Mouse (Mus musculus): ENCODE data around the gene Enox1.

Gene Enox1

DNA sequence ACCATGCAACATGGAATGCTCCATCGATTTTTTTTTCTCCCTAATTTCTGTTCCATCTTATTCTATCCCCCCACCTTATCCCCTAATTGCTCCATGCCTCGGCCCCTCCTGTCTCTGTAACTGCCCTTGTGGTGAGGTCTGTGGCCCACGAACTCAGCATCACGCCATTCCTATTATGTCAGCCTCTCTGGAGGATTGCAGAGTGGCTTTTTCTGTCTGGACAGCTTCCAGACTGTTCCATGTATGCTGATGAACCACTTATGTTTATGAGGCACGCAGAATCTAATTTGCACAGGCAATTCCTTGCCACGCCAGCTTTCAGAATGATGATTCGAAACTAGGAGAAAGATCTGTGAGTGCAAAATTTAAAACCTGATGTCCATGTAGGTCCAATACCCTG is 521.4 kb downstream of the Enox1 start:
- H3K4me3 ChIP-seq (replicated peaks; ENCODE audit: low read length): no peak overlapping the region
- no peaks in the 10 kb centered on the region for H3K9me3 ChIP-seq (ENCODE audit: low read length)
- peaks cover 14% of the 10 kb centered on the region; the same call in 1 of the 2 replicates for H3K4me1 ChIP-seq (replicated peaks; ENCODE audit: low read depth, low read length)
- no peaks in the 10 kb centered on the region for H3K27me3 ChIP-seq (ENCODE audit: insufficient read depth, low read length)
- H3K36me3 ChIP-seq (ENCODE audit: insufficient read depth, low read length): peaks cover 96% of the 10 kb centered on the region
- TF ChIP-seq CTCF (conservative IDR thresholded peaks at IDR 0.05; ENCODE audit: low read length) (no peak), NANOG (IDR thresholded peaks at IDR 0.05; ENCODE audit: borderline replicate concordance, low read length) (no peak), POU5F1 (IDR thresholded peaks at IDR 0.05; ENCODE audit: borderline replicate concordance, low read length) (no peak)

DNA sequence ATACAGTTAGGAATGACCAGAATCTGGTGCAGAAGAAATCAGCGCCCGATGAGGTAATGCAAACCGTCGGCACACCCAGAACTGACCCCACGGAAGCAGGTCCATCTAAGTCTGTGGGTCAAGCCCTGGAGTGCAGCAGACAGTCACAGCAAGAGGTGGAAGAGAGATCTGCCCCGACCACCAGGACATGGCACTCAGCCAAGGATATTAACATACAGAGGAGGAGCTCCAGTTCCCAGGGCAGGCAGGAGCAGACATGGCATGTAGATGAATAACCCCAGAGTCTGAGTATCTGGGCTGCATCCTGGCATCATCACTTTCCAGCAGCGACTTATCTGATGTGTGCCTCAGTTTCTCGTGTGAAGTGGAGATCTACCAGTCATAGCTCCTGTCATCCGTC is 523.3 kb downstream of the Enox1 start:
- no peak overlapping the region for H3K4me3 ChIP-seq (replicated peaks; ENCODE audit: low read length)
- H3K27me3 ChIP-seq (ENCODE audit: insufficient read depth, low read length): no peaks in the 10 kb centered on the region
- peaks cover 96% of the 10 kb centered on the region for H3K36me3 ChIP-seq (ENCODE audit: insufficient read depth, low read length)
- peaks cover 12% of the 10 kb centered on the region; the same call in 1 of the 2 replicates for H3K4me1 ChIP-seq (replicated peaks; ENCODE audit: low read depth, low read length)
- no peak for TF ChIP-seq NANOG (IDR thresholded peaks at IDR 0.05; ENCODE audit: borderline replicate concordance, low read length)
- no peak for TF ChIP-seq POU5F1 (IDR thresholded peaks at IDR 0.05; ENCODE audit: borderline replicate concordance, low read length)
- no peak for TF ChIP-seq CTCF (conservative IDR thresholded peaks at IDR 0.05; ENCODE audit: low read length)
- H3K9me3 ChIP-seq (ENCODE audit: low read length): no peaks in the 10 kb centered on the region

DNA sequence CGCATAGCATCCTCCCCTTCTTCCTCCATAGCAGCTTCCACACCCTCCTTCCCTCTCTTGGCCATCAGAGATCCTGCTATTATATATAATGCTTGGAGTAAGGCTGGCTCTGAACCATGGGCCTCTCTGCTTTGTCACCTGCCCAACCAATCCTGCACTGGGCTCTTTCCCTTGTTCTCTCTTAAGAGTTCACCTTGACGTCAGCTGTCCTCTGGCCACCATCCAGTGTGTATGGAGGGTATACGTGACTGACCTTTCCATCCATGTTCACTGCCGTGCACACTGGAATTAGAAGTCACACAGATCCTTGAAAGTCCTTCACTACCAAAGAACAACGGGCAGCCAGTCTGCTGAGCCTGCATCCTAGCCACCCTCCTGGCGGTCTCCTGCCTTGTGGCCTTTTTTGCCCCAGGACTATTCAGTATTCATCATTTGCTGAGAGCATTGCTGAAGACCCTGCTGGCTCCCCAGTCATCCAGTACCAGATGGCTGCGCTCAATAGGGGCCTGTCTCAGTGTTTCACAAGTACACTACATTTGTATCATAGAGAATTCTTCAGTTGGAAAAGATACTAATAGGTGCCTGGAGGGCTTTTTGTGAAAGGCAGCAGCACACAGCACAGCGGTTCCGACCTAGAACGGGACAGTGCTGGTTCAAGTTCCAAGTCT is 526.5 kb downstream of the Enox1 start:
- TF ChIP-seq CTCF (conservative IDR thresholded peaks at IDR 0.05; ENCODE audit: low read length): no peak
- TF ChIP-seq NANOG (IDR thresholded peaks at IDR 0.05; ENCODE audit: borderline replicate concordance, low read length): no peak
- TF ChIP-seq POU5F1 (IDR thresholded peaks at IDR 0.05; ENCODE audit: borderline replicate concordance, low read length): no peak
- H3K36me3 ChIP-seq (ENCODE audit: insufficient read depth, low read length): peaks cover 95% of the 10 kb centered on the region
- no peak overlapping the region for H3K4me3 ChIP-seq (replicated peaks; ENCODE audit: low read length)
- no peaks in the 10 kb centered on the region for H3K9me3 ChIP-seq (ENCODE audit: low read length)
- H3K27me3 ChIP-seq (ENCODE audit: insufficient read depth, low read length): no peaks in the 10 kb centered on the region
- peaks cover 25% of the 10 kb centered on the region for H3K4me1 ChIP-seq (replicated peaks; ENCODE audit: low read depth, low read length)

DNA sequence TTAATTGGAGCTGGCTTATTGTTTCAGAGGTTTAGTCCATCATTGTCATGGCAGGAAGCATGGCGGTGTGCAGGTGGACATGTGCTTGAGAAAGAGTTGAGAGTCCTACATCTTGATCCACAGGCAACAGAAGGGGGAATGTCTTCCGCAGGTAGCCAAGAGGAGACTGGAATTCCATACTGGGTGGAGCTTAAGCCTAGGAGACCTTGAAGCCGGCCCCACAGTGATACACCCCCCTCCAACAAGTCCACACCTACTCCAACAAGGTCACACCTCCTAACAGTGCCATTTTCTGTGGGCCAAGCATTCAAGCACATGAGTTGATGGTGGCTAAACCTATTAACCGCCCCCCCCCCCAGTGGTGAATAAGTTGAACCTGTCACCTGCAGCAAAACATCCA is 533.3 kb downstream of the Enox1 start:
- TF ChIP-seq CTCF (conservative IDR thresholded peaks at IDR 0.05; ENCODE audit: low read length) (no peak), POU5F1 (IDR thresholded peaks at IDR 0.05; ENCODE audit: borderline replicate concordance, low read length) (no peak), NANOG (IDR thresholded peaks at IDR 0.05; ENCODE audit: borderline replicate concordance, low read length) (no peak)
- Histone ChIP-seq H3K27me3 (ENCODE audit: insufficient read depth, low read length) (no peaks in the 10 kb centered on the region), H3K4me1 (replicated peaks; ENCODE audit: low read depth, low read length) (peaks cover 36% of the 10 kb centered on the region), H3K36me3 (ENCODE audit: insufficient read depth, low read length) (peaks cover 78% of the 10 kb centered on the region), H3K9me3 (ENCODE audit: low read length) (no peaks in the 10 kb centered on the region), H3K4me3 (replicated peaks; ENCODE audit: low read length) (no peak overlapping the region)

DNA sequence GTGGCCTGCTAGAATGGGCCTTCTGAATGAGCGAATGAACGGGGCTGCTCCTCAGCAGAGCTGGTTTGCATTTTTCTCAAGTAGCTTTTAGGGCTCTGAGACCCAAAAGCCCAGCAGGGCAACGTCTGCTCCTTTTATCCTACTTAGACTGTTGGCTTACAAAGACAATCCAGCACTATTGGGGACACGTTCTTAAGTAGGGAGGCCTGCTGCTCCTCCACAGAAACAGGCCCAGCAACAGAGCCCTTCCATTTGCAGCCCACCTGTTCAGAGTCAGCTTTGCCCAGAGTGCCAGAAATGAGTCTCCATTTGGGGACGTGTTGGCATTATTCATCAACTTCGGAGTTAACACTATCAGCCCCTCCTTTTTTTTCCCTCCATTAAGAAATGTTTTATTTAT is 548.4 kb downstream of the Enox1 start:
- Histone ChIP-seq H3K4me3 (replicated peaks; ENCODE audit: low read length) (no peak overlapping the region), H3K27me3 (ENCODE audit: insufficient read depth, low read length) (no peaks in the 10 kb centered on the region), H3K4me1 (replicated peaks; ENCODE audit: low read depth, low read length) (no peaks in the 10 kb centered on the region), H3K9me3 (ENCODE audit: low read length) (no peaks in the 10 kb centered on the region), H3K36me3 (ENCODE audit: insufficient read depth, low read length) (peaks cover 79% of the 10 kb centered on the region)
- TF ChIP-seq CTCF (conservative IDR thresholded peaks at IDR 0.05; ENCODE audit: low read length) (no peak), NANOG (IDR thresholded peaks at IDR 0.05; ENCODE audit: borderline replicate concordance, low read length) (no peak), POU5F1 (IDR thresholded peaks at IDR 0.05; ENCODE audit: borderline replicate concordance, low read length) (no peak)

DNA sequence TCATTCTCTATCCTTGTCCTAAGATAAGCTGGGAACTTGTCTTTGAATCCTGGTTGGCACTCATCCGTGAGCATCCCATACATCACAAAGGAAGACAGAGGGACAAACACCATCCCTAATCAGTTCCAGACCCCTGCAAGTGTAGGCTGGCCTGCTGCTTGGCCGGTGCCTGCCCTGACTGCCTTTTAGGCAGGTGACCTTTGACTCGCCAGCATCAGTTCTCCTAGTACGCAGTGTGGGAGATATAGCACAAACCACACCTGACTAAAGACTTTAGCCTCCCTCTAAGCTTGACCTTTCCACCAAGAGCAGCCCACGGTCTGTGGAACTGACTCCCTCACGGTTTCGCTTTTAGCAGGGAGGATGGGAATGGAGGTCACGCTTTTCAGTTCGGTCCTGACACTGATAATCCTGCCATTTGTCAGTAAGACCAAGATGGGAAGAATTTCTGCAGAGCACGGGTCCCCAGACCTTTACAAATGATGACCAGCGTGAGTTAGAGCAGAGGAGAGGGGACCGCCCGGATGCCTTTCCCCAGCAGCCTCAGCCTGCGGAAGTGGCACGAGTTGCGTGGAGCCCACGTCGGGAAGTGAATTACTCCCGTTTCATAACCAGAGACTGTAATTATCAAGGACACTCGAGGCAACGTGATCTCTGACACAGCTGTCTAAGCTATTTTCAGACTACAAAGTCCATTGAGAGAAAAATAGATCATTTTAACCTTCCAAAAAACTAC is 550.1 kb downstream of the Enox1 start:
- no peak overlapping the region for H3K4me3 ChIP-seq (replicated peaks; ENCODE audit: low read length)
- no peaks in the 10 kb centered on the region for H3K9me3 ChIP-seq (ENCODE audit: low read length)

DNA sequence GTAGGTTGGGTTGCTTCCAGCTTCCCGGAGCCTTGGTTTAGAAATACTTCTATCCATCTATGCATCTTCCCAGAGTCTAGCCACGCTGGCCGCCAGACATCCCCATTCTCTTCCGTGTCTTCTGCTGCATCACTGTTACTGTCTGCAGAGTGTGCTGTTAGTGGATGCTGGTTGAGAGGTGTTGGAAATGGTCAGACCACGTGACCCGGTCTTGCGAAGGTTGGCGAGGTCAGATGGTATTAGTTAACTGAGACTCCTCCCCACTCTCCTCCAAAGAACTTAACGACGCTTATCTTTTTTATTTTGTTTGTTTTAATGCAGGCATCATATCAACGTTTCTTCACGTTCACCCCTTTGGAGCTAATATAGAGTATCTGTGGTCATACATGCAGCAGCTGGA is 550.7 kb downstream of the Enox1 start:
- no peaks in the 10 kb centered on the region for H3K9me3 ChIP-seq (ENCODE audit: low read length)
- H3K36me3 ChIP-seq (ENCODE audit: insufficient read depth, low read length): peaks cover 86% of the 10 kb centered on the region
- TF ChIP-seq POU5F1 (IDR thresholded peaks at IDR 0.05; ENCODE audit: borderline replicate concordance, low read length): no peak
- TF ChIP-seq NANOG (IDR thresholded peaks at IDR 0.05; ENCODE audit: borderline replicate concordance, low read length): no peak
- TF ChIP-seq CTCF (conservative IDR thresholded peaks at IDR 0.05; ENCODE audit: low read length): no peak
- H3K27me3 ChIP-seq (ENCODE audit: insufficient read depth, low read length): no peaks in the 10 kb centered on the region
- no peak overlapping the region for H3K4me3 ChIP-seq (replicated peaks; ENCODE audit: low read length)
- no peaks in the 10 kb centered on the region for H3K4me1 ChIP-seq (replicated peaks; ENCODE audit: low read depth, low read length)

More for the DNA sequence above, 550.1 kb downstream of the Enox1 start:
- no peak for TF ChIP-seq POU5F1 (IDR thresholded peaks at IDR 0.05; ENCODE audit: borderline replicate concordance, low read length)
- TF ChIP-seq CTCF (conservative IDR thresholded peaks at IDR 0.05; ENCODE audit: low read length): no peak
- no peak for TF ChIP-seq NANOG (IDR thresholded peaks at IDR 0.05; ENCODE audit: borderline replicate concordance, low read length)
- Histone ChIP-seq H3K27me3 (ENCODE audit: insufficient read depth, low read length) (no peaks in the 10 kb centered on the region), H3K36me3 (ENCODE audit: insufficient read depth, low read length) (peaks cover 86% of the 10 kb centered on the region), H3K4me1 (replicated peaks; ENCODE audit: low read depth, low read length) (no peaks in the 10 kb centered on the region)

DNA sequence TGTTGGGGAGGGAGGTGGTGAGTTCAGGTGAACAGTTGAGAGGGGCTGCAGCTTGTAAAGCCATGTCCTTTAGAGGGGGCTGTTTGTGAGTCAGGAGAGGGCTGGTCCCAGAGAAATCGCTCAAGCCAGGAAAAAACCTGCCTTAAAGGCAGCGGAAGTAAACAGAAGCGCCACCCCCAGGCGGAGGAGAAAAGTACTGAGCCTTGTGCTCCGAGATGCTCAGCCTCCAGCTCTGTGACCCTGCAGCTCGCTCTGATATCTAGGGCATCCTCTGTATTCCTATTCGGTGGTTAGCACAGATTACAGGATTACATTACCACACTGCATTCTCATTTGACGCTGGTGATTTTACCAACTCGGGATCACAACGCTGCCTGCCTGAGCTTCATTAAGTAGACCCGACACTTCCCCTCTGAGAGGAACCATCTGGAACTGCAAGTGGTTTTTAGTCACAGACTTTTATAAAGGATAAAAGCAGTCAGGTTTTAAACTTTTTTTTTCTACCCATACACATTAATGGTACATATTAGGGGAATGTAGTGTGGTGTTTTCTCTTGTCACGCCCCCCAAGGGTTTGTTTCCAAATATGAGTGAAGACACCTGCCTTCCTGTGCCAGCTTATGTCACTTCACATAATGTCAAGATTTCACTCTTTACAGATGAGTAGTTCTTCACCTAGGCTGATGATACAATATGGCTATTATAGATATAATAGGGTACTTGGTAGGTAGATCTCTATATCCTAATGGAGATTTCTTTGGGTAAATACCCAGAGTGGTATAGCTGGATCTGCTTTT is 552.0 kb downstream of the Enox1 start:
- peaks cover 90% of the 10 kb centered on the region for H3K36me3 ChIP-seq (ENCODE audit: insufficient read depth, low read length)
- no peaks in the 10 kb centered on the region for H3K9me3 ChIP-seq (ENCODE audit: low read length)
- TF ChIP-seq CTCF (conservative IDR thresholded peaks at IDR 0.05; ENCODE audit: low read length): peak; percentile 22
- TF ChIP-seq POU5F1 (IDR thresholded peaks at IDR 0.05; ENCODE audit: borderline replicate concordance, low read length): no peak
- H3K4me3 ChIP-seq (replicated peaks; ENCODE audit: low read length): no peak overlapping the region
- H3K27me3 ChIP-seq (ENCODE audit: insufficient read depth, low read length): no peaks in the 10 kb centered on the region
- no peaks in the 10 kb centered on the region for H3K4me1 ChIP-seq (replicated peaks; ENCODE audit: low read depth, low read length)
